Mouse (Mus musculus) cortical plate, adult 2 months (tissue): ENCODE measurements around the gene Spock3. TPM values are rescaled to one million over a fixed set of nuclear protein-coding genes. Genes with fewer than 3 reads are reported as not detected.

Experiments
- H3K27ac ChIP-seq: fragments of 200-500 bp; 2 replicates; pipeline ENCODE4 v1.5.1; 2012; ENCODE audit warnings: low read length, control low read depth, inconsistent platforms; ENCODE audit not compliant: insufficient read depth
- H3K4me1 ChIP-seq: fragments of 200-500 bp; 2 replicates; pipeline ENCODE4 v1.6.1; 2011; ENCODE audit warnings: low read length; ENCODE audit not compliant: control insufficient read depth, insufficient read depth
- H3K4me3 ChIP-seq: fragments of 200-500 bp; 2 replicates; pipeline ENCODE4 v1.5.1; 2011; ENCODE audit warnings: mild to moderate bottlenecking, low read length, control low read depth; ENCODE audit not compliant: insufficient read depth
- CTCF ChIP-seq: fragments of 200-500 bp; IDR thresholded peaks from 2 replicates; pipeline ENCODE4 v1.5.1; 2011; ENCODE audit warnings: mild to moderate bottlenecking, control low read depth, low read length; ENCODE audit not compliant: insufficient read depth; ENCODE audit errors: extremely low read depth
- POLR2A ChIP-seq: fragments of 200-500 bp; IDR thresholded peaks from 2 replicates; pipeline ENCODE4 v1.6.1; 2011; ENCODE audit warnings: mild to moderate bottlenecking, low read length, control low read depth; ENCODE audit not compliant: insufficient read depth; ENCODE audit errors: extremely low read depth
- polyA plus RNA-seq: library from polyadenylated mRNA; depleted of rRNA; stranded (reverse); fragments of >200 nt; gene quantifications from 2 replicates; pipeline ENCODE4 v1.2.3, GENCODE M21; 2012; rRNA removed

The Spock3 gene
- 49.8 and 62.1 TPM in 2 replicates for polyA plus RNA-seq

DNA sequence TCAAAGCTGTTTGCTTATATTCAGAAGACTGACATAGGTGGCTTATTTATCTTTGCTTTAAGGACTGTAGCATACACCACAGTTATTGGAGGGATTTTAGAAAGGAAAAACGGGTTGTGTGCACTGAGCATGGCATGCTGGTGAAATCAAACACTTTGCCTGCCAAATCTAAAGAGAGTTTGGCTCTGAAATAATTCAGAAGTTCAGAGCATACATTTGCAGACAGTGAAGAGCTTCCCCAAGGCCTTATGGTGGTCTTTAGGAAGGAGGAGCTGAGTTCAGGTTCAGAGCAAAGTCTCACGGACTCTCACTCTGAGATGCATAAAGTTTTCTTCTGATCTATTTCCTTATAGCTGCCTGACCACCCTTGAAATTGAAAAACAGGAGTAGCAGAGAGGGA lies at the start of gene Spock3:
TSS of gene Spock3 (plus strand) at position 301 of the 400 bp plus-strand sequence.
- TF ChIP-seq POLR2A (no peak), CTCF (no peak)
- H3K4me1 ChIP-seq, result no peaks in the 10 kb centered on the region
- peak within 1 kb of the TSS; percentile 75 for H3K27ac ChIP-seq

DNA sequence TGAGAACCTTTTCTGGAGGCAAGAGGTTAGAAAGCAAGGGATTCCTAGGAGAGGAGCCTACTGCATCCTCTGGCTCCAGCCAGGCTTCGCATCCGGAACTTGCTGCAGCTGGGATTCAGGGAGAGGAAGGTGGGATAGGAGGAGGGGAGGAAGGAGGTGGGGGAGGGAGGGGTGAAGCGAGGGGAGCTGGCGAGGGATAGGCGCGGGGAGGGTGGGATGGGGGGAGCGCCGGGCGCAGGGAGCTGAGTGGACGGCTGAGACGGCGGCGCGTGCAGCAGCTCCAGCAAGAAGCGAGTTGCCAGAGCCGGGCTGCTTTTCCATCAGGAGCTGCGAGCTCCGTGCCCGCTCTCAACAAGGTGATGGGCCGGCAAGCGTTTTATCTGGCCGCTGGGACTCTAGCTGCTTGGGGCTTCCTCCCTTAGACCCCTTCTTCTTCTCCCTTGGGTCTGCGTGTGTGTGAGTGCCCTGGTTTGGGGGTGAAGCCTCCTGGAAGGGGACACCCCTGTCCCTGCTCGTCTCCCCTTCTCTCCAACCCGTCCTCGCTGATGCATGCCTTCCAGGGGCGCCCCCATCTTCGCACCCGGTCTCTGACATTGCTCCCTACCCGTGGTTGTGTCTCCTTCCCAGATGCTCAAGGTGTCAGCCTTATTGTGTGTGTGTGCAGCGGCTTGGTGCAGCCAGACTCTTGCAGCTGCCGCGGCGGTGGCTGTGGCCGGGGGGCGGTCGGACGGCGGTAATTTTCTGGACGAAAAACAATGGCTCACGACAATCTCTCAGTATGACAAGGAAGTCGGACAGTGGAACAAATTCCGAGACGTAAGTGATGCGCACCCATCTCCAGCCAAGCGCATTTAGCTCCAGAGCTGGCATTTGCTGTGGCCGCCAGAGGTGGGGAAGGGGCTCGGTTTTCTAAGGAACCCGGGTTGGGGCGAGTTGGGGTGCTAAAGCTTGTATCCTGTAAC lies 645 bp downstream of the Spock3 start:
- Histone ChIP-seq H3K4me1 (no peaks in the 10 kb centered on the region), H3K4me3 (peak overlapping the region; percentile 89), H3K27ac (peak overlapping the region; percentile 75)
- no peak for TF ChIP-seq POLR2A
- TF ChIP-seq CTCF, result no peak

More for the DNA sequence above, at the start of gene Spock3:
- peak within 1 kb of the TSS; percentile 89 for H3K4me3 ChIP-seq

DNA sequence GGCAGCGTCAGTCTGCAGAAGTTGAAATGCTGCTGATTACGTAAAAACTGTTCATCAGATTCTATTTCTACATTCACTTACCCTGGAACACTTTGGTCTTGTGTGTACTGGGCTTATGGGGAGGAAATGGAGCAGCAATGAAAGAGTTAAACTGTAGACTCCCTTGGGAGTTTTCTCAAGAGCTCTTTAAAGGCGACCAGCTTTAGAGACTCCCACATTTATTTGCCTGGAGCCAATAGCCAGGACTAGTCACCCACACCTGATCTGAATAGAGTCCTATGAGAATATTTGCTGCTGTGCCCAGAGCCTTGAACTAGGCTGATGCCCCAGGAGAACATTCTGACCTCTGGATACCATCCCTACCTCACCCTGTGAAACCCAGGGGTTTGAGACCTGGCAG lies 1.7 kb downstream of the Spock3 start:
- Histone ChIP-seq H3K4me3 (peak overlapping the region; percentile 89), H3K4me1 (no peaks in the 10 kb centered on the region), H3K27ac (no peak overlapping the region)
- no peak for TF ChIP-seq POLR2A
- no peak for TF ChIP-seq CTCF

DNA sequence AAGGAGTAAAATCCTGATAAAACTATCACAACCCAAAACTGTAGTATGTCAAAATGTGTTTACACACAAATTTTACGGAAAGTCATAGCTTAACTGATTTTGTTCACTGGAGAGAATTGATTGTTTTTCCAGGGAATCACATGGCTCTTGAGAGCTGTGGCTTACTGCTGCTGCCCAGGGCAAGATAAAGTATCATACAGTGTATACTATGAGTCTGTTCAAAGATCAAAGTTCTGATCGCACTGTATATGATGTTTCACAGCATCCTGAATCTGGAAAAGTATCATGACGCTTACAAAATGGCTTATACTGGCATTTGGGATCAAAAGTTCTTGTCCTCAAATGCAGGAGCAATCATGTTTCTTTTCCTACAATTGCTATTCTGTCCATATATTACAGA lies 11.8 kb downstream of the Spock3 start:
- no peaks in the 10 kb centered on the region for H3K4me1 ChIP-seq
- H3K27ac ChIP-seq, result no peak overlapping the region
- no peak overlapping the region for H3K4me3 ChIP-seq
- no peak for TF ChIP-seq POLR2A
- TF ChIP-seq CTCF, result no peak

DNA sequence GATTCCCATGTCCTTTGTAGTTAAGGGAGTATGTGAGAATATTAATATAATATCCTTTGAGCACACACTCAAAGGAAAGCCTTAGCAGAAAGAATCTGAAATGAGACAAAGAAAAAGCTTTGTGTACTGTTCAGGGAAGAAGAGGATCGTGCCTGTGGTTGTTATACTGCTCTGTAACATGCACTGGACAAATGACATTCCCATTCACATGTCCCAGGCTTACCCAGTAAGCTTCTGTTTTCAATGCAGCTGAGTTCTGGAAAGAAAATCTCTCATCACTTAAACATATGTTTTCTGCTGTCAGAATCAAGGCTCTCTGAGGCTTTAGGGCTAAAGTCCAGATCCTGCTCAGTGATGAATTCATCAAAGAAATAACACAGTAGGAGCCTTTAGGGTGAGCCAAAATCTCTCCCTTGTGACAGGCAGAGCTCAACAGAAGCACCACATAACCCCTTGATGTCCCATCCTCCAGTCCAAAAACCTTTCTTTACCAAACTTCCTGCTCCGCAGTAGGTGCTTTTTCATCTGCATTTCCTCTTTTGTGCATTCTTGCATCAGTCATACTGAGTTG lies 19.1 kb downstream of the Spock3 start:
- TF ChIP-seq POLR2A (no peak), CTCF (no peak)
- Histone ChIP-seq H3K4me1 (no peaks in the 10 kb centered on the region), H3K4me3 (no peak overlapping the region), H3K27ac (no peak overlapping the region)

DNA sequence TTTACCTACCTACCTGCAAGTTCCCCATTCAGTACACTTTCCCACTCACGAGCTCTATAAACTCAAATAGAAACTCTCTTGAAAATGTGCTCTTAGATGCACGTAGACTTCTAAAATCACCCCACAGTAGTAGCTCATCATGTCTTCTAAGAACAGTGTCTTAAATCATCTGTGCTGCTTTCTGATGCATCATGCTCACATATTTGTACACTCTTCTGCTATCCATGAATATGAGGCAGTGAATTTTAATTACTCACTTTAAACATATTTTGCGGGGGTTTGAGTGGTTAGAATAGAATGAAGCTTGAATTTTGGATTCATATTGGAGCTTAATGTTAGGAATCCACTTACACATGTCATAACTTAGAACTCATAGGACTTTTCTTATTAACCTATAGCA lies 138.2 kb downstream of the Spock3 start:
- Histone ChIP-seq H3K4me1 (no peaks in the 10 kb centered on the region; the same call in 1 of the 2 replicates), H3K4me3 (no peak overlapping the region), H3K27ac (no peak overlapping the region)
- TF ChIP-seq POLR2A (no peak), CTCF (no peak)

DNA sequence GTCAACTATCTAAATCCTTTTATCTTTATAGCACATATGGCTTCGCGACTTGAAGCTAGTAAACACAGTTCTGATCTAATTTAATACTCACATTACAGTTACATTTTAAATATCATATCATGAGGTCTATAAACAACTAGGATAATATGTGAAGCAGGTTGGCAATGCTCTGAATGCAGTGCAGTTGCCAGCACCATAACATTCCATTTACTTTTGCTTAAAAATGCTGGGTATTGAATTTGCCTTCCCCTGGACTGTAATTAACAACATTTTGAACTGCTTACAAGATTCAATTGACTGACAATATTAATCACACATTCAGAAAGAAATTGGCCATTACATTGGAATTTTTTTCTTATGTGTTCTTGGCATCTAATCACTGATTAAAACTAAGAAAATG lies 147.4 kb downstream of the Spock3 start:
- TF ChIP-seq CTCF (no peak), POLR2A (no peak)
- Histone ChIP-seq H3K4me3 (no peak overlapping the region), H3K27ac (no peak overlapping the region), H3K4me1 (no peaks in the 10 kb centered on the region)

DNA sequence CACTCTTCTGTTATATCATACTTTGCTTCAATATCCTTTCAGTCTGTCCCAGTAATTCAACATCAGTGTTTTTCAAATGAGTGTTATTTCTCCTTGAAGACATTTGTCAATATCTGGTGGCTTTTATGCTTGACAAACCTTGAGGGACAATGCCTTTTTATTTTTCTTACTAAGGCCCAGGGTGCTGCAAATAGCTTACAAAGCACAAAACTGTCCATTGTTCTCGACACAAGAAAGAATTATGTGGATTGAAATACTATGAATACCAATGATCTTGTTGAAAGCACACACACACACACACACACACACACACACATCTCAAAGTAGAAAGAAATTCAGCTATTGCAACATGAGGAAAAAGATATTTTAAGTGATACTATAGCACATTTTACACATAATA lies 159.0 kb downstream of the Spock3 start:
- Histone ChIP-seq H3K4me1 (no peaks in the 10 kb centered on the region), H3K27ac (no peak overlapping the region), H3K4me3 (no peak overlapping the region)
- TF ChIP-seq POLR2A (no peak), CTCF (no peak)

DNA sequence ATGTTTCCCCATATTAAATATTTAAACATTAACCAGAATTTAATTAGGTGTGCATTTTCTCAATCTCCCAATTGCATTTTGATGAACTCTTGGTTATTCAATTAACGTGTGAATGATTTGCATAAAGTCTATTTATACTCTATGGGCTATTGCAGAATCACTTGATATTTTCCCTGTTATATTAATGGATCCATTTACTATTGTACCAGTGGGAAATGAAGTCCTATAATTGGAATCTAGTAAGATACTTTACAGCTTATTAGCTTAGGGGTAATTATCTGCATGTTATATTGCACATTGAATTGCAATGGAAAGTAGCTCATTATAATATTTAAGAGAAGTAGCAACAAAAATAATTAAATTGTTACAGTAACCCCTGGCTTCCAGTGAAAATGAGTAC lies 162.1 kb downstream of the Spock3 start:
- Histone ChIP-seq H3K4me1 (no peaks in the 10 kb centered on the region), H3K4me3 (no peak overlapping the region), H3K27ac (no peak overlapping the region)
- TF ChIP-seq POLR2A, result no peak
- TF ChIP-seq CTCF, result no peak

DNA sequence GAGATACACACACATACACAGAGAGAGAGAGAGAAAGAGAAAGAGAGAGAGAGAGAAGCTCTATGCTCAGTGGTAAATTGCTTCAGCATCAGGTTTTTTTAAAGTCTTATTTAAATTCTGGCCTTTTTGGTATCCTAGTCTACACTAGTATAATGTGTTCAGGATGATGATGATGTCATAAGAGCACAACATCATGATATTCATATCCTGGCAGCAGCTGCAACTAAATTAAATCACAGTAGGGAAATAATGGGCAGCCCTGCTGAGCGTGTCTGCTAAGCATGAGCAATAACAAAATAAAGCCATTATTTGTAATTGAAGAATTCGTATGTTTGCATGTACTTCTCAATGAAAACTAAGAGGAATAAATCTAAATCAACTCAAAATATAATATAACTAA lies 169.7 kb downstream of the Spock3 start:
- H3K4me3 ChIP-seq, result no peak overlapping the region
- H3K4me1 ChIP-seq, result no peaks in the 10 kb centered on the region
- TF ChIP-seq CTCF (no peak), POLR2A (no peak)
- H3K27ac ChIP-seq, result no peak overlapping the region
